Mouse (Mus musculus) induced T-regulatory cell, adult 2 months (primary cell): ENCODE results near the gene Jak1.
A peak's percentile ranks its signal among the peaks of the same experiment; 100 is the strongest.

Experiments used
- DNase-seq: peaks from one replicate; pipeline ENCODE4 v3.0.0-alpha.2; 2012; ENCODE audit warnings: low read depth

Gene Jak1

DNA sequence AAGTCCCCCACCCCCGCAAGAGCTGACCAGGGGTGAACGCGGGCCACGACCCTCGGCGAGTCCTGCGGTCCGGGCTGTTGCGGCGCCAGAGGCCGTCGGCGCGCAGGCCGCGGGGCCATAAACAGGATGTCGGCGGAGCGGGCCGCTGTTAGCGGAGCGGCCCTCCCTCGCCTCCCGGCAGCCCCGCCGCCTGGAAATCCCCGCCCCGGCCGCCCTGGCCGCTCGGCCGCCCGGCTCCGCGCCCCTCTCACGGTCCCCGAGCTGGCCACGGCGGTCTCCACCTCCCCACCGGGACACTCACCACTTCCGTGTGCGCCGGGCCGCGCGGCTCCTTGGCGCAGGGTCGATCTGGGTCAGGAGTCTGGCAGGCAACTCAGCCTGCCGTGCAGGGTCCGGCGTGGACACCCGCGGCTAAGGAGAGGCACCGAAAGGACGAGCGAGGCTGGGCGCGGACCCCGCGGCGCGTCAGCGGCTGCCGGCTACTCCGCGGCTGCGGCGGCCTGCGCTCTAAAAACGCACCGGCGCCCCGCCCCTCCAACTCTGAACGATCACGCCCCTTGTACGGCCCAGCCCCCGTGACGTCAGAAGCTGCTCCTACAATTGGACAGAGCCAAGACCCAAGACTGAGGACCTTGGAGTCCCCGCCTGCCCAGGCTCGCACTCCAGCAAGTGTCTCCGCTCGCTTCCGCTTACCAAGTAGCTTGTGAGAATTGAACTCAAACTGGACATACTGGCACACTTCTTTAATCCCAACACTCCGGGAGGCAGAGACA is at the start of gene Jak1:
Jak1 (minus strand) TSS at position 542 of the 773 bp plus-strand sequence.
- DNase-seq, result peak; percentile 99

DNA sequence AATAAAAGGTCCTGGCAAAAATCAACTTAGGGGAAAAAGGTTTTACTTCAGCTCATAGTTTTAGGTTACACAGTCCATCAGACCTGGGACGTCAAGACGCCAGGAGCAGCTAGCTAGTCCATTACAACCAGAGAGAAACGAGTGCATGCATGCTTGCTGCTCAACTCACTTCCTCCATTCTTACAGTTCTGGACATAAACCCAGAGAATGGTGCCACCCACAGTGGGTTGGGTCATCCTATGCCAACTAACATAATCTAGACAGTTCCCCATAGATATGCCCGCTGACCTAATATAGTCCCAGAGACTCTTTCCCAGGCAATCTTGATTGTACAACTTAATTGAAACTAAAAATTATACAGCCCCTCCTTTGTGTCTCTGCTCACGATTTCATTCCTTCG is 47.0 kb upstream of the Jak1 start:
- no peak for DNase-seq

DNA sequence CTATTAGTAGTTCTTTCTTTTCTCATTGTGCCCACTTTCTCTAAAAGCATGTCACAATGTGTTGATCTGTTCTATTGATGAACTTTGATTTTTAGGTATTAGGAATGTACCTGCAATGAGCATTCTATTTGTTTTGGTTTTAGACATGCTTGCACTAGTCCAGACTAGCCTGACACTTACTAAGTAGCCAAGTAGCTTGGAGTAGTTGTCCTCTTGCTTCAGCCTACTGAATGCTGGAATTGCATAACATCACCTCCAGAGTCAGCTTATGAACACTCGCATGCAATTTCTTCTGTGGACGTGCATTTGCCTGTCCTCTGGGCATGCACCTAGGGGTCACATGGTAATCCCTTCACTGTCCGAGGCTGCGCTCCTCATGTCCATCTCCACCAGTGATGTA is 43.1 kb upstream of the Jak1 start:
- DNase-seq, result no peak

DNA sequence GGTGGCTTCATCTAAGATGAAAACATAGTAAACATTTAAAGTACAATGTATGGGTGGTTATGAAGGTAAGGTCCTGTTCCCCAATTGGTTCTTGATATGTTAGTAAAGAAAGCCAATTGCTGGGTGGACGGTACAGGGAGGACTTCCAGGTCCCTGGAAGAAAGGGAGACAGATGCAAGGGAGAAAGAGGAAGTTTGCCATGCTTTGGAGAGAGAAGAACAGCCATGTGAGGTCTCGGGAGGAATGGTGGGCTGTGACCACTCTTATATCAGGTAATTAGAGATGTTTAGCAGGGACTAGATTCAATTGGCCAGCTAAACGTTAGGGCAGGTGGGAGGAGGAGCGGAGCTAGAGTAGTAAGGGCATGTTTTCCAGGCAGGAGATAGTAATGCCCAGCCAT is 42.2 kb upstream of the Jak1 start:
- no peak for DNase-seq

DNA sequence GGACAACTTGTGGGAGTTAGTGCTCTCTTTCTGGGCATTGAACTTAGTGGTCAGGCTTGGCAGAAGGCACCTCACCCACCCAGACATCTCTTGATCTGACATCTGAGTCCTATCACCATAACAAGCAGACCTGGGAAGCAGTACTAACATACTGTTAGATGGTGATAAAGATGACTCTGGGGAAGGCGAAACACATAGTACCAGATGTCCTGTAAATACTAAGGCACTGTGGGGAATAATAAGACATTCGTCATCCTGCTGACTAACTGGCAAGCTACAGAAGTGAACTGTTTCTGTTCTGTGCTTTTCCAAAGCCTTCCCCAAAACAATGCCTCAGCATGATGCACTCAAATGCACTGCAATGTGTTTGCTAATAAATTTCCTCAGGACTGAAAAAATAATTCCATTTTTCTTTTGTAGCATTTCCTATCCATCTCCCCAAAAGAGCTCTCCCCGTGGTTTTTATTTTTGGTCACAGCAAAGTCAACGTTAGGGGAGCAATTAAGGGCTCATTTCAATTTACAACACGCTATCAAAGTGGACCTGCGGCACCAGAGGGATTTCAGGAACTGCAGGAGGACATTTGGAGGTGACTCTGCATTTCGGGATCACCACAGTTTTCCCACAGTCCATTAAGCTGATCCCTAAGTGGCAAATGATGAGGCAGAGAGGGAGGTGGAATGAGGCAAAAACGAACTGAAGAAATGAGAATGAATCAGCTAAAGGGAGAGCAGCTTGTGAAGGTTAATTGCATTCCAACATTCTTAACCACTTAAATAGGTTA is 41.2 kb upstream of the Jak1 start:
- DNase-seq, result no peak

DNA sequence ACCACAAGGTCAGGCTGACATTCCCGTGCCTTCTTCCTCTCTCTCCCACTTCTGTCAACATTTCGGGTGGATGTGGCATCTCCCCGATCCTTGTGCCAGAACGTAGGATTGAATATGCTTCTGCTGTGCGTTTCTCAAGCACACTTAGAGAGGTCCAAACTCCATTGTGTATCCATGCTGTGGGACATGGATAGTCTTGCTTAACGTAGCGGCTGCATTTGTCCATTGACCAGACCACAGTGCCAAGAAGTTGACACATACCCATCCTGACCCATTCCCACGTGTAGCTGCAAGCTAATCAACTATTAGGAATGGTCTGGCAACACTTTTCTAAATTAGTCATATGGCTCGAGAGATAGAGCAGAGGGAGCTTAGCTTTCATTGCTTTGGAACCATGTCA is 40.0 kb upstream of the Jak1 start:
- DNase-seq, result no peak

DNA sequence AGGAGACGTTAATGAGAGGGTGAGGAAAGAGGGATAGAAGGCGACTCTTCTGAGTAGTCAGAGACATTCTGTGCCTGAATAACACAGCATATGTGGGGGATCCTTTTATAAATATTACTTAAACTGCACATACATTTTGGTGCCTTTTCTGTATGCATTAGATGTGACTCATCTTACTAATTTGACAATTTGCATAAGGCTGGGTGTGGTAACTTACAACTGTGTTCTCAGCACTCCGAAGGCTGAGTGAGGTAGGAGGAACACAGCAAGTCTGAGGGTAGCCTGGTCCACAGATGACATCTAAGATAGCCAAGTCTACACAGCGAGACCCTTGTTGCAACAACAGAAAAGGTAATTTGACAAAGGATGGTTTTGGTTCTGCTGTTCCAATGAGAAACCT is 39.0 kb upstream of the Jak1 start:
- DNase-seq, result no peak

DNA sequence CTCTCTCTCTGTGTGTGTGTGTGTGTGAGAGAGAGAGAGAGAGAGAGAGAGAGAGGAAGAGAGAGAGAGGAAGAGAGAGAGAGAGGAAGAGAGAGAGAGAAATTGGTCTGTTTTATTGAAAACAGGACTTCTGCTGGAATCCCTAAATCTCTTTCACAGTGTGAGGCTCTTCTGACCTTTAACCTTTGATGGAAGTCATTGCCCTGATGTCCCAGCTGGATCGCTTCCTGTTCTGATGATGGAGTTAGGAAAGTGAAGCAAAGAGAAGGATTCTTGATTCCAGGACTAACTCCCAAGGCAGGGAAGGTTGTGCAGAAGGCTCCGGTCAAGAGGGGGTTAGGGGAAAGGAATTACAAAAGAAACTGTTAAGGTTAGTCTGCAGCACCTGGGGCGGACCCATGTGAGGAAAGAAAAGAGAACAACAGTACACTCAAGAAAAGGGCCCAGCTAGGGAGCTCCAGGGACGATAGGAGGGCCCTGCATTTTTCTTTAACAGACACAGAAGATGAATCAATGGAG is 35.4 kb upstream of the Jak1 start:
- no peak for DNase-seq

DNA sequence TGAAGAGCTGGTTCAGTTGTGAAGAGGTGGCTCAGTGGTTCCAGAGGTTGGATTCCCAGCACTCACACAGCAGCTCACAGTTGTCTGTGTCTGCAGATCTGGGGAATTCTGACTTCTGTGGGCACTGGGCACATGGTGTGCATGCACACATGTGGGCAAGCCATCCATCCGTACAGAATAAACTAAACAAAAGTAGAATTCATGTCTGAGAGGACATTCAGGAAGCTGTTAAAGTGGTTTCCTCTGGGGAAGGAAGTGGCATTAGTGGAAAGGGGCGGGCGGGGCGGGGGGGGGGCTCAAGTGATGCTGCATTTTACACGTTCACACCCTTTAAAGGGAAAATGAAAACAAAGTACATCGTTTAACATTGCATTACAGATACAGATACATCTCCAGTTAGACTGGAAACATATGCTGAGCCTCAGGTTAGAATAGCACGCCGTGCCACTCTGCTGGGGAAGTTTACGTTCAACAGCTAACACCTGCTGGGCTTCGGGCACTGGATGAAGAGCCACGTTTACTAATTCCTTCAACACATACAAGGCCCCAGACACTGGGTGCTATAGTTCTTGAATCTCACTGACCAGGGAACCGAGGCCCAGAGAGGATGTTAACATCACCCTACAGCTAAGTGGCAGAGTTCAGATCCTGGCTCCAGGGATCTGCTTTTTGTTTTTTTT is 33.4 kb upstream of the Jak1 start:
- DNase-seq, result peak; percentile 64

DNA sequence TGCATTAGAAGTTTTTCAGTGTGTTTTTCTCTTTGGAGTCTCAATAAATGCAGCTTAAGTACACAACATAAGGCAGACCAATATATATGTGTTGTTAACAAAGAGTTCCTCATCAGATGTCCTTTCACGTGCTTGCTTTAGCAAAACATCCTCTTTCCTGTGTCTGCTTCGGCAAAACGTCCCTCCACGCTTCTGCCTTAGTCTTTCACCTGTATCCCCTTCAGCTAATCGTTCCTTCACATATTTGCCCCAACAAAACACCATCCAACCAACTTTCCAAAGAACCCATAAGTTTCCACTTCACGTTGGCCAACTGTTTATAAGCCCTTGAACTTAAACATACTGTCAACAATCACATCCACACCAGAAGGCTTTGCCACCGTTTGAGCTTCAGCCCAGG is 31.8 kb upstream of the Jak1 start:
- DNase-seq, result peak; percentile 28

DNA sequence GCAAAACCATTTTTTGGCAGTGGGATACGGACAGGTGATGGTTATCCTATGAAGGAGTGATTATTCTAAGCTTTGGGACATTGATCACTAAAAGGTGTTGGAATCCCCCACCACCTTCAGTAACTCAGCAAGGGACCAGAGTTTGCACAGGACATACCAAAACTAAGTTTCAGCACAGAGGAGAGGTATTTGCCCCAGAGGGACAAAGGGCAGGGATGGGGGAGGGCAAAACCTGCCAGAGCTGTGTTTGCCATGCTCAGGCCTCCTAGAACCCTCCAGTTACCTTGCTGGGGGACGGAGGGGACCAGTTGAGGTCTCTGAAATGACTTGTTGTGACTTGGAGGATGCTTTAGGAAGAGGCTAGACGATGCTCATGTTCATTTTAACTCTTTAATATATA is 30.7 kb upstream of the Jak1 start:
- DNase-seq, result no peak

DNA sequence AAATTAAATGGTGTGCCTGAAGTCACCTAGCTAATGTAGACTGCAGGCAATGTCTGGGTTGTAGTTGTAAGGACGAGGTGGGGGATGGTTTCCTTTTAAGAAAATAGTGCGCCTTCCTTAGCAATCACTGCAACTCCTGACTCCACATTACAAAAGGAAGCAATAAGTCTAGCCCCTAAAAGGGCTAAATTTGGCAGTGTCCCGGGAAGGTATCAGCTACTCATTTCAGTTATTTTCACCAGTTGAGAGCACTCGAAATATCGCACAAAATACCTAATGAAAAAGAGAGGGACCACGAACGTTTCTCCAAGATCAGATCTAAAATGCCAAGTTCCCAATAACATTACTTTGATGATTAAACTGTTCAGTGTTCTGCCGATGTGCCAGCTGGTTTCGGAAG is 28.6 kb upstream of the Jak1 start:
- no peak for DNase-seq

DNA sequence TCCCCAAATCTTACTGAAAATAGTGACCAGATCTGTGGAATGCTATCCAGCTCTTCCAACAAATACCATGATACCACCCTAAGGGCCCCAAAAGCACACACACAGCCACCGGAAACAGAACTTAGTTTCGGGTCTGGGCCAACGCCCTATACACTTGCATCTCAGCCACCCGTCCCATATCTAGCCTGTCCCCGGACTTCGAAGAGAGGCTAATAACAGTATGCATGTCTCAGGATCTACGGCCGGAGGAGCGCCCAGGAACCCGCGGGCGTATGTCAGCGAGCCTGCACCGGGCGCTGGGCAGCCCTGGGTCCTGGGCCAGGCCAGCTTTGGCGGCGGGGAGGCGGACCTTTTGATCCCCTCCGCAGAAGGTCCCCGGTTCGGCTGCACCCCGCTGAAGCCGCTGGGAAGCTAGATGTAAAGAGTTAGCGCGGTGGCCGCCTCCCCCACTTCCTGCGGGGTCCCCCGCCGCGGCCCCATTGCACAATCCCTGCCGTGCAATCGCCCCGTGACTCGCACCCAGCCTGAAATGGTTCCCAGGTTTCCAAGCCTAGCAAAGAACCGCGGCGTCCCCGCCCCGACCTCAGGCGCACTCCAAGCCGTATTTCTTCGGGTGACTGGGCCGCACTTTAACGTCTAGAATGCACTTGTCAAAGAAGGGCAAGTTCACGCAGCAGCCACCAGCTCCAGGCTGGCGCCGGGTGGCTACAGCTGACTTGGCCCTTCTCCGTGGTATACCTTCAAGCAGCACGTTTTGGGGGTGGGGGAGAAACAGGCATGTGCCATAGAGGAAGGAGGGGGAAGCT is 27.9 kb upstream of the Jak1 start:
- peak; percentile 77 for DNase-seq

DNA sequence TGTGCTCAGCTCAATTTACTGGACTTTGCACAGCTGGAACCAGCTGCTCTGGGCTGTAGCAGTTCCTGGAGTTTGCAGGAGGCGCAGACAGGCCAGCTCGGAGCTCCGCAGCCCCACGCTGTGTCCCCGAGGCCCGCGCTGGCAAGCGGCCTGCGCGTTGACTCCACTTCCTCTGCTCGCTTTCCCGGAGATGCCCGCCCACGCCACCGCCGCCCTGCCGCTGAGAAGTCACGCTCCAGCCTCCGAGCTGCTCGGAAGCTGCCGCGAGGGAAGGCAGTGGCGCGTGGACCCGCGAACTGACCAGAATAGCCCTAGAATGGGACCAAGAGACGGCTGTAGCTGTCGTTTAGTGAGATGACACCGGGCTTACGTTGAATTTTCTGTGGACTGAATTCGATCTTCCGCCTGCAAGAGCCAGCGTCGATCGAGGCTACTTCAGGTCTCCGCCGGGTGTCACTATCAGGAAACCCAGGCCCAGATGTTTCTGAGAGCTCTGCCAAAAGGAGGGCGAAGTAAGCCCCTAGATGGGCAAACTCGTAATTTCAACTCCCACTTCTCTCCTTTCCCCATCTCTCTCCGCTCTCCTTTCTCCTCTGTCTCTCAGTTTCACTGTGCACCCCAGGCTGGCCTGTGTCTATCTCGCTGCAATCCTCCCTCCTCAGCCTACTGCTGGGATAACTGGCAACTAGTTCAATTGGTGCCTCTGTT is 27.1 kb upstream of the Jak1 start:
- DNase-seq, result peak; percentile 89

DNA sequence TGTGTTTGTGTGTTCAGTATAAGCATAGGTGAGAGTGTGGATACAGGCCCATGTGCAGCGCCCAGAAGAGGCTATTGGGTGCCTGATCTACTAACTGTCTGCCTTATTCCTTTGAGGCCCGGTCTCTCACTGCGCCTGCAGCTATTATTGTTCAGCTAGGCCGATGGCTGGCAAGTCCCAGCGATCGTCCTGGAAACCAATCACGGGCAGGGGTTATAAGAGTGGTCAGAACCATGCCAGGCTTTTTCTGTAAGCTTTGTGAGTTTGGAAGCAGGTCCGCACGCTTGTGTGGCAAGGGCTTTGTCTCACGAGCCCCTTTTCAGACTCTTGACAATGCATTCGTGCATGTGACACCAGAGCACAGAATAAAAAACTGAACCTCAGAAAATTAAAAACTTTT is 23.2 kb upstream of the Jak1 start:
- DNase-seq, result no peak

DNA sequence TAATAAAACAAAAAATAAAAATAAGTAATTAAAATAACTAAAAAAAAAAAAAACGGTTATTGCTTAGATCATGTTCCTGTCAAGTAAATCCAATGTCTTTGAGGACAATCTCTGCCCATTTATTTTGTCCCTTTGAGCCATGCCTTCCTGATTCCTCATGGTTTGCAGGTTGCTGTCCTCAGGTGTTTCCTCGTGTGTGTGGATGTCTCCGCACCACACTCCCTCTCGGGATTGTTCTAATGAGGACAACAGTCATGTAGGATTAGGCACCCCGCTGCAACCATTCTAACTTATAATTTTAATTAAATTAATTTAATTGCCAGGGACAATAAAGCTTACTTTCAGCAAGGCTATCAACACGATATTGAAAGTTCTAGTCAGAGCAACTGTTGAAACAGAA is 21.5 kb upstream of the Jak1 start:
- no peak for DNase-seq

DNA sequence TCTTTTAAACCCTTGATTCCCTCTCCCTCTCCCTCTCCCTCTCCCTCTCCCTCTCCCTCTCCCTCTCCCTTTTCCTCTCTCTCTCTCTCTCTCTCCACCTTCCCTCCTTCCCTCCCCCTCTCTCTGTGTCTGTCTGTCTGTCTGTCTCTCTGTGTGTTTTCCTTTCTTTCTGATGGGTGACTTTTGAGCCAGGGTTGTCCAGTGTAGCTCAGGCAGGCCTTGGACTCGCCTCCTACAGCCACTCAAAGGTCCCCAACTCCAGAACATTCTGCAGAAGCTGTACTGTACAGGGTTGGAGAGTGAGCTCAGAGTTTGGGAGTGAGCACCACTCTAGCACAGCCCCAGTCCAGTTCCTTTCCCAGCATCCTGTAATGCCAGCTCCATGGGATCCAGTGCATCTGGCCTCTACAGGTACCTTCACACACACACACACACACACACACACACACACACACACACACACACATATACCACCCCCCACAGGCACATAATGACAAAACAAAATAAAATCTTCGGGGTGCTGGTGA is 20.9 kb upstream of the Jak1 start:
- no peak for DNase-seq

DNA sequence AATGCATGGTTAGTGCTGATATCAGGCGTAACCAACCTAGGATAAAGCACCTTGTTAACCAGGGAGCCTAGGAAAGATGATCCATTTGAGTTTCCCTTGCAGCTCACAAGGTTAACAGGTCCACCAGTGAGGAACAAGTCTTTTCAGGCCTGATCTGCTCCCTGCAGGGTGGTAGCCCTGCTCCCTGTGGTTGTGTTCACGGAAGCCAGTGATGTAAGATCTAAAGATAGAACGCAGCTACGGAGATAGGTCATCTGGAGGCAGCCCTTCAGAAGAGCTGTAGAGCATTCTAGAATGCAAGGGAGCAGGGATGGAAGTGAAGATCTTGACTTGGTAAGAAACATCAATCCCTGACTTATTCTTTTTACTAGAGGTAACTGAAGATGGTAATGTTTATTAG is 18.9 kb upstream of the Jak1 start:
- DNase-seq, result no peak

DNA sequence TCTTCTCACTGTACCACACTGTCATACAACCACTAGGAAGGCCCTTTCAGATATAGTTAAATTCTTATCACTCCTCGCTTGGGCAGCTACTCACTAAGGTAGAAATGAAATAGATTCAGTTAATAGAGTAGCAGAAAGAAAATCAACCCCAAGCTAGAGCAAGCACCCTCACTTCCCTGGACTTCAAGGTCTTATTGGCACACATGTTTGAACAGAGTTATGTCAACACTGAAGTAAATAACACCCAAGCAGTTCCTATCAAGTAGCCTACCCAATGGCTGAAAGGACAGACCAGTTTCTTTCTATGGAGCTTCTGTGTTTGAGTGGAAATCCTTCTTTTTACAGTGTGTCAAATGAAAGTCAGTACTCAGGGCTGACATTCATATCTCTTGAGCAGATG is 17.2 kb upstream of the Jak1 start:
- no peak for DNase-seq

DNA sequence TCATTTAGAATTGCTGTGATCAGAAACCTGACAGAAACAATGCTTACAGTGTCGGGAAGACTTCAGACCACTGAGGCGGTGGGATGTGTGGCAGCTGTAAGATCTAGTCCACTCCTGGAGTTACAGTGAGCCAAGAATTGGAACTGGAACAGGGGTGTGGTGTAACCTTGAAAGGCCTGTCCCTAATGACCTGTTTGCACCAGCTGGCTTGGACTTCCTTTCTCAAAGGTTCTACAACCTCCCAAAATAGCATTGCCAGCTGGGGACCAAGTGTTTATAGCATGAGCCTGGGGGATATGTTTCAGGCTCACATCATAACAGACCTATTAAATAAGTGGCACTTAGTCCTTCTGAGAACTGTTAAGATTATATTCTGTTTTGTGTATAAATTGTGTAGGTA is 15.0 kb upstream of the Jak1 start:
- no peak for DNase-seq

DNA sequence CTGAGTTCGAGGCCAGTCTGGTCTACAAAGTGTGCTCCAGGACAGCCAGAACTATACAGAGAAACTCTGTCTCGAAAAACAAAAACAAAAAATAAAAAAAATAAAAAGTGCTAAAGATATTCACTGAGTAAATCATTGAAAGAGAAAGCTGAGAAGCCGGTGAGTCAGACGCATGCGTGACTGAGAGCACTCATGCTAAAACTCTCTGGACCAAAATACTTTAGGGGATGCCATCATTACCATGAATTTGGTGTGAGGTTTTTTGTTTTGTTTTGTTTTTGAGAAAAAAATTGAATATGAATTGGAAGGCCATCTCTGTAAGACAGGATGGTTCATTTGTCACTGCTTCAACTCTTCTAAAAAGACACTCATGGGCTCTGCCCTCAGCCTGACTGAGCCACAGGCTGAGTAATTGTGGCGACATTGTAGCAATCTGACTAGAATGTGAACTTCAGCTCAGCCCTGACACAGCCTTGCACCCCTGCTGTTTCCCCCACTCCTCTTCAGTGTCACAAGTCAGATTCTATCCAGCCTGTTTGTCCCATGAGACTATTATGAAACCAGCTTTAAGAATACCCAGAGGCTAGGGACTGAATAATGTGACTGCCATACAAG is 11.5 kb upstream of the Jak1 start:
- DNase-seq, result no peak
